Mouse (Mus musculus) intestine, embryonic 14.5 days (tissue): ENCODE results near the gene Eif4a1. TPM values are rescaled to one million over a fixed set of nuclear protein-coding genes. Genes with fewer than 3 reads are reported as not detected.

Experiments
- ATAC-seq: fragments of 200-750 bp; cut with Nextera tagmentation; replicated peaks from 2 replicates; pipeline ENCODE4 v1.8.0; 2017; ENCODE audit warnings: low read depth, moderate number of reproducible peaks, moderate TSS enrichment, moderate library complexity; ENCODE audit not compliant: low FRiP score, low TSS enrichment
- DNase-seq: peaks from one replicate; pipeline ENCODE4 v3.0.0-alpha.2; 2018; ENCODE audit warnings: low spot score
- H3K27ac ChIP-seq: fragments of 300-500 bp; sonication (generic); 2 replicates; pipeline ENCODE4 v1.5.1; 2014; ENCODE audit warnings: low read depth, mild to moderate bottlenecking, control low read depth
- H3K27me3 ChIP-seq: fragments of 300-500 bp; sonication (generic); replicated peaks from 2 replicates; pipeline ENCODE4 v1.6.1; 2014; ENCODE audit warnings: low read length, control low read depth; ENCODE audit not compliant: control insufficient read depth, insufficient read depth
- H3K36me3 ChIP-seq: fragments of 300-500 bp; sonication (generic); 2 replicates; pipeline ENCODE4 v1.6.1; 2014; ENCODE audit warnings: low read length, control low read depth; ENCODE audit not compliant: control insufficient read depth, insufficient read depth
- H3K4me1 ChIP-seq: fragments of 300-500 bp; sonication (generic); replicated peaks from 2 replicates; pipeline ENCODE4 v1.6.1; 2014; ENCODE audit warnings: low read length, control low read depth, mixed read lengths; ENCODE audit not compliant: control insufficient read depth, insufficient read depth
- H3K4me2 ChIP-seq: fragments of 300-500 bp; sonication (generic); 2 replicates; pipeline ENCODE4 v1.6.1; 2014; ENCODE audit warnings: low read length
- H3K4me3 ChIP-seq: fragments of 300-500 bp; sonication (generic); 2 replicates; pipeline ENCODE4 v1.5.1; 2014; ENCODE audit warnings: low read depth, low read length, control low read depth, mixed read lengths
- H3K9ac ChIP-seq: fragments of 300-500 bp; sonication (generic); 2 replicates; pipeline ENCODE4 v1.6.1; 2014; ENCODE audit warnings: mild to moderate bottlenecking, low read length
- H3K9me3 ChIP-seq: fragments of 300-500 bp; sonication (generic); 2 replicates; pipeline ENCODE4 v1.6.1; 2016; ENCODE audit warnings: low read length, control low read depth; ENCODE audit not compliant: control insufficient read depth
- WGBS: fragments of 180-500 bp; shearing (Covaris S2); extraction: QIAGEN DNeasy Blood & Tissue Kit; methylation state at CpG from one replicate; pipeline ENCODE4 v1.1.7; 2014; 5-methylcytosine and 5-hydroxymethylcytosine counted together
- polyA plus RNA-seq: library from polyadenylated mRNA; unstranded; fragments of >200 nt; fragmentation: Nextera tagmentation; extraction: Ambion mirVana; gene quantifications from 2 replicates; pipeline ENCODE4 v1.2.1, GENCODE M21; 2014

The Eif4a1 gene
- 645 and 692 TPM in 2 replicates for polyA plus RNA-seq

DNA sequence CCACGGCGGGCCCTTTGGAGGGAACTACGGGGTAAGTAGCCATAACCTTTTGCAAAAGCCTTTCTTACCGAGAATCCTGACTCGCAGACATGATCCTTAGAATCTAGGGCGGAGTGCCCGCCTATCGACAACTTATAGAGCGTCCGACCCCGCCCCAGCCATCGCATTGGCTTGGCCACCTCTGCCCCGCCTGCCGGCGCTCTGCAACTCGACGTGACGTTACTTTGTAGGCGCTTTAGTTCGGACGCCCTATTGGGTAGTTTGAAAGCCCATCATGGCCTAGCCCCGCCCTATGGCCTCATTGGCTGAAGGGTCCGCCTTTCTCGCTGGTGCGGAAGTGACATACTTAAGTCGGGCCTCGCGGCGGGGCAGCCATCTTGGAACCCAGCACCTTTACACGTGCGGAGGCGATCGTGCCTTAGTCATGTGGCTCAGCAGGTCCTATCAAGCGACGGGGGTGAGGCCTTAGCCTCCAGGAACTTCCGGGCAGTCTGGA is at the start of gene Eif4a1:
TSS of gene Eif4a1 (minus strand) at position 213 of the 496 bp plus-strand sequence.
- peak within 1 kb of the TSS; percentile 97 for H3K27ac ChIP-seq
- peak within 1 kb of the TSS; percentile 100 for H3K9ac ChIP-seq
- WGBS: under 1% methylated on average over 36 of the region's 36 CpGs
- H3K36me3 ChIP-seq: peaks cover 77% of the 10 kb centered on the region
- peak; percentile 97 for ATAC-seq
- H3K27me3 ChIP-seq: no peaks in the 10 kb centered on the region
- peaks cover 10% of the 10 kb centered on the region; the same call in 1 of the 2 replicates for H3K4me1 ChIP-seq
- no peaks in the 10 kb centered on the region for H3K9me3 ChIP-seq
- peak; percentile 99 for DNase-seq
- H3K4me3 ChIP-seq: peak within 1 kb of the TSS; percentile 56
- H3K4me2 ChIP-seq: peak within 1 kb of the TSS; percentile 76

DNA sequence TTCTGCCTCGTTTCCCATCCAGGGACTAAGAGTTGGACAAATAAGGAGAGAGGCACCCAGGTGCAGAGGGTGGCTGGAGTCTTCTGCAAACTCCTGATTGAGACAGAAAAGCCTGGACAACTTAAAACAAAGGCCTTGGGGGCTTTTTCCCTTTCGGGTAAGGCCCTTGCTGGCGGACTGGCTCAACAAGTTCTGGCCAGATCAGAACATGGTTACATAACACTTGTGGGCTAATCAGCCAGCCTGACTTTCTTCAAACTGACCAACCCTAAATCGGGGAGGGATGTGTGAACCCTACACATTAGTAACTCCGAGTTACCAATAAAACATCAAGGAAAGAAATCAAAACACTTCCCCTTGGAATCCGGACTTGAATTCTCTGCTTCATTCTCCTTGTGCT is 48.6 kb upstream of the Eif4a1 start:
- no peak overlapping the region for H3K27ac ChIP-seq
- ATAC-seq (no peak), DNase-seq (no peak)
- H3K4me1 ChIP-seq: peaks cover 3% of the 10 kb centered on the region
- no peak overlapping the region for H3K9ac ChIP-seq
- H3K27me3 ChIP-seq: no peaks in the 10 kb centered on the region
- H3K36me3 ChIP-seq: no peaks in the 10 kb centered on the region
- H3K9me3 ChIP-seq: no peaks in the 10 kb centered on the region
- WGBS: 60% methylated on average over 6 of the region's 6 CpGs
- H3K4me3 ChIP-seq: no peak overlapping the region
- no peak overlapping the region for H3K4me2 ChIP-seq

DNA sequence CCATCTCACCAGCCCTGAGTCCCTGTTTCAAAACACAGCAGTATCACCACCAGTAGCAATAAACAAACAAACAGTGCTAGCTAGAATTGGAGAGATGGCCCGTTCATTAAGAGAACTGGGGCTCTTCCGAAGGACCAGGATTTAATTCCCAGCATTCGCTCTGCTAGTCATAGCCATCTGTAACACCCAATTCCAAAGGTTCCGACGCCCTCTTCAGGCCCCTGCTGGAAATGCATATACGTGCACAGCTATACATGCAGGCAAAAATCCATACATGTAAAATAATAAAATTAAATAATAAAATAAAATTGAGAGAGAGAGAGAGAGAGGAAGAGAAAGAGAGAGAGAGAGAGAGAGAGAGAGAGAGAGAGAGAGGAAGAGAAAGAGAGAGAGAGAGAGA is 47.2 kb upstream of the Eif4a1 start:
- 69% methylated on average over 6 of the region's 6 CpGs for WGBS
- Histone ChIP-seq H3K4me2 (no peak overlapping the region), H3K36me3 (no peaks in the 10 kb centered on the region), H3K9ac (no peak overlapping the region), H3K27ac (no peak overlapping the region), H3K4me3 (no peak overlapping the region), H3K9me3 (no peaks in the 10 kb centered on the region), H3K27me3 (no peaks in the 10 kb centered on the region), H3K4me1 (peaks cover 6% of the 10 kb centered on the region)
- DNase-seq (no peak), ATAC-seq (no peak)

DNA sequence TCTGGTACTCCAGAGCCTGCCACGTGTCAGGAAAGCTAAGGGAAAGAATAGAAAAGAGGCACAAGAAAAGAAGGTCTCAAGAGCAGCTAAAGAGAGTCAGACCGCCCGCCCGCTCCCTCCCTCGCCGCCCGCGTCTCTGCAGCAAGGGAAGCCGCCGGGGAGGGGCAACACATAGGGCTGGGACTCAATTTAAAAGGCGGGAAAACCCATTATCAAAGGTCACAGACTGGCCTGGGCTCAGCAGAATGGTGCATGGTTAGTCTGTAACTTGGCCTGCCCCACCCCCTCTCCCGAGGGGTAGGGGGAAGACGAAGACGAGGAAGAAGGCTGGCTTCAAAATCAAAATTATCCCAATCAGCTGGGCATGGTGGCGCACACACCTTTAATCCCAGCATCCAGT is 46.4 kb upstream of the Eif4a1 start:
- ATAC-seq (no peak), DNase-seq (no peak)
- no peak overlapping the region for H3K4me2 ChIP-seq
- no peaks in the 10 kb centered on the region for H3K36me3 ChIP-seq
- 29% methylated on average over 15 of the region's 15 CpGs for WGBS
- H3K4me3 ChIP-seq: no peak overlapping the region
- no peaks in the 10 kb centered on the region for H3K27me3 ChIP-seq
- peaks cover 6% of the 10 kb centered on the region for H3K4me1 ChIP-seq
- no peaks in the 10 kb centered on the region for H3K9me3 ChIP-seq
- no peak overlapping the region for H3K27ac ChIP-seq
- no peak overlapping the region for H3K9ac ChIP-seq

- WGBS: 64% methylated on average over 4 of the region's 4 CpGs
- no peaks in the 10 kb centered on the region for H3K36me3 ChIP-seq
These were observed 44.7 kb upstream of the Eif4a1 start for GRCm38 (mm10) chr11:69716953-69717352.

DNA sequence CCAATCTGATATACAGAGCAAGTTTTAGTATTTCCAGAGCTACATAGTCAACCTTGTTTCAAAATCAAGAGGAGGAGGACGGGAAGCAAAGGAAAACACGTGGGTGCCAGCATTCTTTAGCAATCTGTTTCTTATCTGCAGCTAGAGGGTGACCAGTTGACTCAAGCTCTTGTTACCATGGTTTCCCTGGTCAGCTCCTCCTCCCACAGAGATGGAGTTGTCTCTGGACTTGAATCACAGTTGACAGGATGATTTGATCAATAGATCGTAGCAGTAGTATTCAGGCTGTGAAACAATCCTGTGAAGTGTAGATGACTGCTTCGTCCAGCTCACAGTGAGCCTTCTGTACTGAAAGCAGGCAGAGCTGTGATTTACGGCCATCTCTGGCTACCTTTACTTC is 43.7 kb upstream of the Eif4a1 start:
- H3K27me3 ChIP-seq: no peaks in the 10 kb centered on the region
- H3K4me1 ChIP-seq: peaks cover 6% of the 10 kb centered on the region
- ATAC-seq: no peak; the same call in 1 of the 2 replicates
- peak overlapping the region; percentile 16 for H3K27ac ChIP-seq
- no peaks in the 10 kb centered on the region for H3K9me3 ChIP-seq
- H3K36me3 ChIP-seq: no peaks in the 10 kb centered on the region
- WGBS: 11% methylated on average over 5 of the region's 5 CpGs
- no peak overlapping the region for H3K4me3 ChIP-seq
- DNase-seq: no peak
- no peak overlapping the region for H3K9ac ChIP-seq
- H3K4me2 ChIP-seq: no peak overlapping the region

More at GRCm38 (mm10) chr11:69716953-69717352, 44.7 kb upstream of the Eif4a1 start:
- H3K4me1 ChIP-seq: peaks cover 6% of the 10 kb centered on the region
- no peak overlapping the region for H3K4me2 ChIP-seq
- no peak for ATAC-seq
- H3K9ac ChIP-seq: no peak overlapping the region
- no peak for DNase-seq
- H3K27ac ChIP-seq: no peak overlapping the region
- H3K4me3 ChIP-seq: no peak overlapping the region
- no peaks in the 10 kb centered on the region for H3K27me3 ChIP-seq
- H3K9me3 ChIP-seq: no peaks in the 10 kb centered on the region

GRCm38 (mm10) chr11:69715482-69715881 is 43.3 kb upstream of the Eif4a1 start:
- Histone ChIP-seq H3K4me1 (peaks cover 6% of the 10 kb centered on the region), H3K9me3 (no peaks in the 10 kb centered on the region), H3K4me3 (no peak overlapping the region), H3K27ac (peak overlapping the region; percentile 16; the same call in 1 of the 2 replicates), H3K27me3 (no peaks in the 10 kb centered on the region), H3K4me2 (no peak overlapping the region), H3K36me3 (no peaks in the 10 kb centered on the region), H3K9ac (no peak overlapping the region)
- no peak for ATAC-seq
- peak; percentile 67 for DNase-seq
- 48% methylated on average over 9 of the region's 9 CpGs for WGBS

DNA sequence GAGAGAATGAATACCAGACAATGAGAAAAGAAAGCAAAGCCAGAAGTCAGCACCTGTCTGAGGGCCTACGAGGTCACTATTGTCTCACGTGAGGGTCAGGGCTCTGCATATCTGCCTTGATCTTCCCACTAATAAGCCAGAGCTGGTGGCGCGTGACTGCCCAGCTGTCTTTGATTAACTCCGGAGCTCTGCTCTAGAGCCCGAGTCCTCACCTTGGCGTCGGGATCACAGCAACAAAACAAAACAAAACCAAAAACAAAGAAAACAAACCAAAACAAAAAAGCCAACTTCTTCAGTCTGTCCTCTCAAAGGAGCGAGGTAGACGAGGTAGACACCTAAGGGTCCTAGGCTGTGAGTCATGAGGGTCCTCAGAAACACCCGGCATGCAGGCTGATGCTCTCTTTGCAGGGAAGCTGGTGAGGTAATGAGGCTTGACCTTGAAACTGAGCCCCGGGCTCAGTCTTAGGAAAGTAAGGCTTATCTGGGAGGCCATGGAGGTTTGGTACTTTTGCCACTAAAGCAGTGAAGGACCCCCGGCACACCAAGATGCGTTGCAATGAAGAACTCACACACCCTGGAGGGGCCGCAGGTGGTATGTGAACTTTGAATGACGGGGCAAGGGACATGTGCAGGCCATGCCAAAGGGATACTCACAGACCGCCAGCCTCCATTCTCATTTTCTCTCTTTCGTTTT is 42.6 kb upstream of the Eif4a1 start:
- no peaks in the 10 kb centered on the region for H3K9me3 ChIP-seq
- H3K4me3 ChIP-seq: no peak overlapping the region
- no peak overlapping the region for H3K9ac ChIP-seq
- H3K4me1 ChIP-seq: peaks cover 6% of the 10 kb centered on the region
- ATAC-seq (no peak), DNase-seq (no peak)
- no peak overlapping the region for H3K4me2 ChIP-seq
- WGBS: 76% methylated on average over 18 of the region's 18 CpGs
- H3K27me3 ChIP-seq: no peaks in the 10 kb centered on the region
- H3K36me3 ChIP-seq: no peaks in the 10 kb centered on the region
- no peak overlapping the region for H3K27ac ChIP-seq
